ENCODE assay signal across 11 mouse cellular contexts in the genomic region with DNA sequence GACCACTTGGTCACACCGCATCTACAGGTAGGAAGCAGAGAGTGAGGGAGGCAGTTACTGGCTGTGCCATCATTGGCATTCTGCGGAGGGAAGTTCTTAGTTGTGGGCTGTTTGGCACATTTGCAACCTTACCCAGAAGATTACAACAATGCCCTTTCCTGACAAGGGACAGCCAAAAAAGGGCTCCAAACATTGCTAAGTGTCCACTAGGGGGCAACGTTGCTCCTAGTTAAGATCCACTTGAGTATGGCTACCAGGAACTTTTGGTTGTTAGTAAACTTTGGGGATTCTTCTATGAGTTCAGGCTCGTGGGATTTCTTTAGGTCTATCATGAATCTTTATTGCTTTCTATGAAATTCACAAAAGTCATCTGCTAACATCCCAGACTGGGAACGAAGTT.
DNase-seq lines count a peak whose midpoint lies in the region; ATAC-seq lines count a peak whose summit lies in the region.
"Had no signal": no experiment of that assay in that cellular context is flagged by ENCODE, and none has a peak within 500 bp of the region (broad histone marks: within the 10 kb centered on the region; RNA-seq: fewer than 3 reads in every experiment).

No protein-coding gene starts in this region.

- H3K4me2 ChIP-seq in limb, embryonic 11.5 days (ENCODE audit: low read depth, severe bottlenecking), result no peak overlapping the region
- H3K4me2 ChIP-seq: embryonic facial prominence, embryonic 13.5 days; limb, embryonic 15.5 days; stomach, embryonic 15.5 days had no signal

- H3K27me3 ChIP-seq in limb, embryonic 11.5 days (ENCODE audit: control insufficient read depth, insufficient read depth, low read length), result no peaks in the 10 kb centered on the region
- H3K27me3 ChIP-seq: embryonic facial prominence, embryonic 13.5 days; limb, embryonic 15.5 days; stomach, embryonic 15.5 days had no signal

- H3K27ac ChIP-seq in limb, embryonic 11.5 days (replicated peaks; ENCODE audit: low read depth, low read length), result no peak overlapping the region
- H3K27ac ChIP-seq: embryonic facial prominence, embryonic 13.5 days; limb, embryonic 15.5 days; stomach, embryonic 15.5 days had no signal

- H3K4me1 ChIP-seq in limb, embryonic 11.5 days (ENCODE audit: control insufficient read depth, insufficient read depth, low read length), result no peaks in the 10 kb centered on the region
- H3K4me1 ChIP-seq: embryonic facial prominence, embryonic 13.5 days; limb, embryonic 15.5 days; stomach, embryonic 15.5 days had no signal

- no peak overlapping the region for H3K9ac ChIP-seq in limb, embryonic 11.5 days (ENCODE audit: low read length)
- H3K9ac ChIP-seq: embryonic facial prominence, embryonic 13.5 days; limb, embryonic 15.5 days; stomach, embryonic 15.5 days had no signal

- no peak overlapping the region for H3K4me3 ChIP-seq in limb, embryonic 11.5 days (ENCODE audit: low read depth, low read length)
- H3K4me3 ChIP-seq: embryonic facial prominence, embryonic 13.5 days; limb, embryonic 15.5 days; stomach, embryonic 15.5 days had no signal

- intact Hi-C loops in heart, postnatal 14 days (cut with DNase I), result loop anchor here (1.0 to 10.0 kb wide), 3 partner anchors 97 to 275 kb away; no protein-coding TSS in a partner anchor

- peak; percentile 48 for DNase-seq in layer of hippocampus, adult 11-12 months (ENCODE audit: low spot score)
- no peak for DNase-seq in layer of hippocampus, adult 9-11 months
- DNase-seq in R1 (ENCODE audit: low read depth, low spot score) (peak; percentile 65), MN1 (ENCODE audit: low spot score) (no peak)
- DNase-seq in cerebellum, adult 9-10 months, result peak; percentile 67
- DNase-seq in heart, postnatal 14 days, result peak; percentile 36 to 62
- peak; percentile 68 for DNase-seq in limb, embryonic 11.5 days (ENCODE audit: low spot score)
- peak; percentile 12 for DNase-seq in ovary, postnatal 36 days (ENCODE audit: low spot score)

- 33% methylated on average over 5 of the region's 5 CpGs for WGBS in limb, embryonic 11.5 days

- no peaks in the 10 kb centered on the region for H3K36me3 ChIP-seq in limb, embryonic 11.5 days (ENCODE audit: control insufficient read depth, insufficient read depth, low read length)
- H3K36me3 ChIP-seq: embryonic facial prominence, embryonic 13.5 days; limb, embryonic 15.5 days; stomach, embryonic 15.5 days had no signal

- no peaks in the 10 kb centered on the region for H3K9me3 ChIP-seq in limb, embryonic 11.5 days (ENCODE audit: control insufficient read depth, low read length)
- H3K9me3 ChIP-seq: limb, embryonic 15.5 days; stomach, embryonic 15.5 days had no signal

- no peak for ATAC-seq in limb, embryonic 11.5 days (ENCODE audit: insufficient number of reproducible peaks, low FRiP score, low TSS enrichment, low read depth)

Comparison
In these comparisons a context has a peak if more than half of its experiments do, and no peak if none do; other contexts are left out.
1. DNase-seq: peak in layer of hippocampus, adult 11-12 months (single experiment), R1 (single experiment), cerebellum, adult 9-10 months (single experiment), heart, postnatal 14 days (2 of 2), limb, embryonic 11.5 days (single experiment) and ovary, postnatal 36 days (single experiment); none in layer of hippocampus, adult 9-11 months (single experiment) and MN1 (single experiment).